Mouse (Mus musculus): ENCODE data around the gene Mut.

Mut gene

DNA sequence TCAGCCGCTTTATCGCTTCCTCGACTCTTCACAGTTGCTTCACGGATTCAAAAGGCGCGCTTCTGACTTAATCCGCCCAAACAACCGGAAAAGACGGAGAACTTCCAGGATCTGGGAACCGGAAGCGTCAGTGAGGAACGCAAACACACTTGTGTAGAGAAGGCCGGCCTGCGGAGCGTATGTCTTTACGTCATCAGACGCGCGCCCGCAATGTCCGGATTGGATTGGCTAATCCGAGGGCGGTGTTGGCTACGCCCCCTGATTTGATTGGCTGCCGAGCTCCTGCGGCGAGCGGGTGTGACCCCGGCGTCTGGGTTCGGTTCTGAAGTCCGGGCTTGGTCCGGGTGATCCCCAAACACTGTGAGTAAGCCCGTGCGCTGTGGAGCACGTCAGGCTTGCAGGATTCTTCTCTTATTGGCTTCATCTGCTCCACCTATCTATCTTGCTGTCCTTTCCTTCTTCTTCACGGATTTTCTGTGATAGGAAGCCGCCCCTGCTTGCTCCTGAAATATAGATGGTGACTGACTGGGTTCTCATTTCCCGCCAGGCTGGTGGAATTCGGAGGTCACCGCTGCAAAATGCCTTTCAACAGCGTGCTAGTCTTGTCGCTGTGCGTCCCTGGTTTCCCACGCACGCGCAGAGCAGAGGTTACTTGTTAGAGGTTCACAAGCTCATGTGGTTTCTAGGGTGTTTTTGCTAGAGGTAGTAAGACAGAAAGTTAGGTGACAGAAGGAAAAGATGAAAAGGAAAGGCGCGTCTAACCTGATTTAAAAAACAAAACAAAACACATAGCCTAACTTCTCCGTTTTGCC, at the start of gene Mut, which contains the start of gene Cenpq:
Gene Mut, plus strand, starts transcription at position 266 of the 812 bp plus-strand sequence.
Gene Cenpq, minus strand, starts transcription at position 628 of the 812 bp plus-strand sequence.
- DNase-seq (ENCODE audit: low spot score in 2 of 2): peak; percentile 97 to 99

GRCm38 (mm10) chr17:40885155-40885554, 49.3 kb upstream of the Mut start:
- DNase-seq (ENCODE audit: low spot score in 2 of 2): no peak

GRCm38 (mm10) chr17:40887849-40888536, 46.5 kb upstream of the Mut start:
- DNase-seq (ENCODE audit: low spot score in 2 of 2): no peak

DNA sequence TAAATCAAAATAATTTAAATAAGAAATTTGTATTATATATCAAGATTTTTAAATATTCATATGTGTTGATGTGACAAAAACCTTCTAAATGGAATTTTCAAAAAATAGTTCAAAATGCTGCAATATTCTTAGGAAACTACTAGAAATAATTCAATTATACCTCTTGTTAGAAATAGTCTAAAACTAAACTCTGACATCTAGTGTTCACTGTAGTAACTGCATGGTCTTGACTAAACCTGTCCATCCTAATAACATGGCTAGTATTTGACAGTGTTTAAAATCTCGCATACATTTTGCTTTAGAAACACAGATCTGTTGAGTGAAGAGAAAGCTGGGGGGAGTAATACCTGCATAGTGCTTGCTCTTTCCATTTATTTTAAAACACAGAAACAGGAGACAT, 37.6 kb upstream of the Mut start:
- no peak for DNase-seq (ENCODE audit: low spot score in 2 of 2)

DNA sequence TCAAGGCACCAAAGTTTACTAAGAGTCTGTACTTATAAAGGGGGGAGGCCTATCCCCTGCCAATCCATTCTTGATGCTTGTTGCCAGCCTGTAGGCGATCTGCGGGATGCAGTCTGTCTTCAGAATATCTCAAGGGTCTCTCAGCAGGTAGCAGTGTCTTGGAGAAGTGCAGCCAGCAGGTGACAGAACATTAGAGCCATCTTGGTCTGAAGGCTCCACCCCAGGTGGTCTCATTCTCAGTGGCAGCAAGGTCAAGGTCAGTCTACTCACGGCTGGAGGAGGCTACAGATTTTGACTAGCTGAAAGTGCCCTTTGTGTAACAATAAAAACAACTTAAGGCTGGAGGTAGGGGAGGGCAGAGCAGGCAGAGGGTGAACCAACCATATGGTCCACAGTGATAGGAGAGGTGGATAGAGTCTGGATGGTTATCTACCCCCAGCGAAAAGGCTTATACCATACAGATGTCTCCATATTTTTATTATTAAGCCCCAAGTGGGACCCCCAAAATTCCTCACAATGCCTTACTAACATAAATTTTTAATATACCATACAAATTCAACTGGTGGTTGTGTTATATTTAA, 34.6 kb upstream of the Mut start:
- no peak for DNase-seq (ENCODE audit: low spot score in 2 of 2)

- DNase-seq (ENCODE audit: low spot score in 2 of 2): no peak
These were observed 31.1 kb upstream of the Mut start for GRCm38 (mm10) chr17:40903345-40903744.

GRCm38 (mm10) chr17:40904056-40904597, 30.4 kb upstream of the Mut start:
- no peak for DNase-seq (ENCODE audit: low spot score in 2 of 2)

GRCm38 (mm10) chr17:40904721-40905154, 29.7 kb upstream of the Mut start:
- no peak for DNase-seq (ENCODE audit: low spot score in 2 of 2)

GRCm38 (mm10) chr17:40914250-40914649, 20.2 kb upstream of the Mut start, which contains the start of gene Glyatl3:
Gene Glyatl3, minus strand, starts transcription at chr17:40914350.
- no peak for DNase-seq (ENCODE audit: low spot score in 2 of 2)

DNA sequence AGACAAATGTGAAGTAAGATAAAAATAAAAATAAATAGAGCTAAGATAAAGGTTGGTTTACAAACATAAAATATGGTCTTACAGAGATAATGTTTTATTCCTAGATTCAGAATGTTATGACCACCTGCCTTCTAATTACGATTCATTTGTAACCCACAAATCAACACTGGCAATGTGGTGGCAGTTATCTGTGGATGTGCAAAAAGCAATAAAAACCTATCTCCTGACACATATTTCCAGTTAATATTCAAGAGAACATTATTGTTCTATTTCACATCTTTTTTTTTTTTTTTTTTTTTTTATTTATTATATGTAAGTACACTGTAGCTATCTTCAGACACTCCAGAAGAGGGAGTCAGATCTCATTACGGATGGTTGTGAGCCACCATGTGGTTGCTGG, 19.0 kb upstream of the Mut start:
- DNase-seq (ENCODE audit: low spot score in 2 of 2): no peak

DNA sequence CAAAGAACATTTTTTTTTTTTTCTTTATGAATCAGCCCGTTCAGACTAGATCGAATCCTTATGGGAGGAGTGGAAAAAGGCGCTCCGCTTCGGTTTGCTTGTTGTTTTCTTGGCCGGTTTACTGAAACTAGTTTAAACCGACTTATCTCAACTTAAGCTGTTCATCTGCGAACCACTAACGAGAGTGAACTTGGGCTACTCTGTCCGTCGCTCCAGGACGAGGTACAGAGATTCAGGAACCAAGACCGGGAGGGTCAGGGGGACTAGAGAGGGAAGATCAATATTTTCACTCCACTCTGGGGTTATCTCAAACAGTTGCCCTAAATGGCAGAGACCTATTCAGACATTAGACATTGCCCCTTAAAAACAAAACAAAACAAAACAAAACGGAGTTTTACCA, 500 bp upstream of the Mut start:
- no peak for DNase-seq (ENCODE audit: low spot score in 2 of 2)

- no peak for DNase-seq (ENCODE audit: low spot score in 2 of 2)
These were observed 14.0 kb downstream of the Mut start for GRCm38 (mm10) chr17:40948518-40948917.

GRCm38 (mm10) chr17:40977914-40978313, 43.4 kb downstream of the Mut start:
- no peak for DNase-seq (ENCODE audit: low spot score in 2 of 2)

GRCm38 (mm10) chr17:40992102-40992501, 57.6 kb downstream of the Mut start:
- no peak for DNase-seq (ENCODE audit: low spot score in 2 of 2)

All from urinary bladder, postnatal 36 days (tissue).